20 mouse cellular contexts compared by ENCODE assay signal in the genomic region with DNA sequence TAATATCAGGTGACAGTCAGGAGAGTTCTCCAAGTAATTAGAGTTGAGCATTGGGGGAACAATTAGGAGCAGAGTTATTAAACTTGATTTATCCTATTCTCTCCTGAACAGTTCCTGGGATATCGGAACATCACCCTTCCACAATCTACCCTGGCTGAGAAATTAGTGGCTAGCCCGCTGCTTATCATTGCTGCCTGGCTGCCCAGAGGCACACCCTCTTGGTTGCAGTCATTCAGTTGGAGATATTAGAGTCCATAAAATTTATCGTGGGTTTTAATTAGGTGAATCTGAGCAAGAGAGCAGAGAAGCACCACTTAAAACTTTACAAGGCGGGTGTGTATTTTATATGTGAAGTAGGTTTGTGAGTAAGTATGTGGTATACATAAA.
"Had no signal": no experiment of that assay in that cellular context is flagged by ENCODE, and none has a peak within 500 bp of the region (broad histone marks: within the 10 kb centered on the region; RNA-seq: fewer than 3 reads in every experiment).

No protein-coding gene starts in this region.

- H3K27ac ChIP-seq: limb, embryonic 10.5 days; limb, embryonic 13.5 days; liver, embryonic 12.5 days; liver, embryonic 15.5 days; lung, embryonic 15.5 days; midbrain, embryonic 10.5 days; midbrain, embryonic 13.5 days had no signal

- ATAC-seq: liver, embryonic 12.5 days; midbrain, embryonic 16.5 days had no signal

- H3K9me3 ChIP-seq: limb, embryonic 10.5 days; limb, embryonic 13.5 days; liver, embryonic 12.5 days; liver, embryonic 15.5 days; lung, embryonic 15.5 days; midbrain, embryonic 10.5 days; midbrain, embryonic 13.5 days had no signal

- H3K9ac ChIP-seq: limb, embryonic 13.5 days; liver, embryonic 12.5 days; liver, embryonic 15.5 days; lung, embryonic 15.5 days; midbrain, embryonic 13.5 days had no signal

- DNase-seq: kidney, adult 18-20 months; kidney, adult 9 months; kidney, postnatal 14 days; kidney, postnatal 4 days; liver; lung, adult 18-20 months; lung, postnatal 10 days; lung, postnatal 36 days; thymus, adult 18-20 months; thymus, postnatal 14 days; thymus, postnatal 4 days had no signal

- H3K27me3 ChIP-seq: limb, embryonic 13.5 days; liver, embryonic 12.5 days; liver, embryonic 15.5 days; lung, embryonic 15.5 days; midbrain, embryonic 13.5 days had no signal

- H3K4me2 ChIP-seq: limb, embryonic 13.5 days; liver, embryonic 12.5 days; liver, embryonic 15.5 days; lung, embryonic 15.5 days; midbrain, embryonic 13.5 days had no signal

- H3K4me1 ChIP-seq: liver, embryonic 15.5 days; lung, embryonic 15.5 days had no signal

- H3K36me3 ChIP-seq: limb, embryonic 10.5 days; limb, embryonic 13.5 days; liver, embryonic 12.5 days; liver, embryonic 15.5 days; lung, embryonic 15.5 days; midbrain, embryonic 10.5 days; midbrain, embryonic 13.5 days had no signal

- H3K4me3 ChIP-seq: limb, embryonic 10.5 days; limb, embryonic 13.5 days; liver, embryonic 12.5 days; liver, embryonic 15.5 days; lung, embryonic 15.5 days; midbrain, embryonic 10.5 days; midbrain, embryonic 13.5 days; myocyte had no signal
